Mouse (Mus musculus) CH12.LX (cell line): Measurements from ENCODE around the gene Cstad. TPM values are rescaled to one million over a fixed set of nuclear protein-coding genes. Genes with fewer than 3 reads are reported as not detected.

ENCODE experiments used
- DNase-seq: peaks from one replicate; pipeline ENCODE4 v3.0.0-alpha.2; 2013; ENCODE audit errors: extremely low read depth
- H3K27ac ChIP-seq: 2 replicates; pipeline ENCODE4 v1.5.1; 2012; ENCODE audit warnings: low read depth, mild to moderate bottlenecking, control low read depth, moderate library complexity; ENCODE audit not compliant: insufficient read depth
- H3K27me3 ChIP-seq: replicated peaks from 2 replicates; pipeline ENCODE3; 2012; ENCODE audit warnings: inconsistent platforms
- H3K36me3 ChIP-seq, 2 experiments: replicated peaks in 1 of 2; 2 replicates each; pipeline versions ENCODE3 to v1.6.1; 2012; ENCODE audit warnings: inconsistent platforms in 1 of 2, low read length in 1 of 2, mild to moderate bottlenecking in 1 of 2, mixed read lengths in 1 of 2, moderate library complexity in 1 of 2; ENCODE audit not compliant: control insufficient read depth in 1 of 2, insufficient read depth in 1 of 2
- H3K4me1 ChIP-seq, 2 experiments: 2 replicates each; pipeline ENCODE4 v1.6.1; 2012; ENCODE audit warnings: inconsistent platforms in 1 of 2, moderate library complexity in 1 of 2; ENCODE audit not compliant: insufficient read depth in 2 of 2, control insufficient read depth in 1 of 2
- H3K4me2 ChIP-seq: 2 replicates; pipeline ENCODE4 v1.6.1; 2012; ENCODE audit warnings: low read depth, mild to moderate bottlenecking, control low read depth; ENCODE audit not compliant: poor library complexity, insufficient read depth, severe bottlenecking
- H3K4me3 ChIP-seq, 3 experiments: fragments of 150-350 bp in 1 of 3; sonication (generic) in 1 of 3; replicated peaks in 1 of 3; 2 replicates each; pipeline versions ENCODE3 to v1.5.1; 2011 to 2012; ENCODE audit warnings: low read depth in 2 of 3, low read length in 2 of 3, mild to moderate bottlenecking in 2 of 3, moderate library complexity in 2 of 3, control low read depth in 1 of 3, improper control_type of control experiment in 1 of 3, inconsistent platforms in 1 of 3, mixed read lengths in 1 of 3; ENCODE audit not compliant: poor library complexity in 1 of 3
- H3K79me2 ChIP-seq: replicated peaks from 2 replicates; pipeline ENCODE4 v1.6.1; 2012; ENCODE audit warnings: mild to moderate bottlenecking, moderate library complexity; ENCODE audit not compliant: control insufficient read depth, poor library complexity, insufficient read depth, severe bottlenecking; ENCODE audit errors: extremely low read depth
- H3K9ac ChIP-seq: 2 replicates; pipeline ENCODE4 v1.6.1; 2012; ENCODE audit warnings: low read depth, mild to moderate bottlenecking, control low read depth, moderate library complexity; ENCODE audit not compliant: insufficient read depth
- H3K9me3 ChIP-seq: replicated peaks from 2 replicates; pipeline ENCODE3; 2012; ENCODE audit warnings: low read length, inconsistent platforms, mixed read lengths
- CHD1 ChIP-seq: IDR thresholded peaks from 2 replicates; pipeline ENCODE4 v1.6.1; 2012; ENCODE audit warnings: low read depth, low read length, improper control_type of control experiment, inconsistent platforms
- CTCF ChIP-seq, 2 experiments: IDR thresholded peaks in 1 of 2; conservative IDR thresholded peaks in 1 of 2; 2 replicates each; pipeline ENCODE4 v1.5.1; 2011 to 2012; ENCODE audit warnings: low read depth in 2 of 2, low read length in 2 of 2, improper control_type of control experiment in 1 of 2, inconsistent platforms in 1 of 2, mild to moderate bottlenecking in 1 of 2, moderate library complexity in 1 of 2
- E2F4 ChIP-seq: IDR thresholded peaks from 2 replicates; pipeline ENCODE4 v1.6.1; 2011; ENCODE audit warnings: low read depth, low read length, improper control_type of control experiment; ENCODE audit not compliant: insufficient replicate concordance
- ELF1 ChIP-seq: IDR thresholded peaks from 2 replicates; pipeline ENCODE4 v1.6.1; 2014; ENCODE audit warnings: low read depth, mild to moderate bottlenecking, inconsistent platforms, low read length, improper control_type of control experiment
- GABPA ChIP-seq: IDR thresholded peaks from 2 replicates; pipeline ENCODE4 v1.6.1; 2012; ENCODE audit warnings: low read depth, low read length, improper control_type of control experiment, inconsistent platforms; ENCODE audit not compliant: insufficient replicate concordance
- IRF4 ChIP-seq: IDR thresholded peaks from 2 replicates; pipeline ENCODE4 v1.6.1; 2014; ENCODE audit warnings: low read depth, mild to moderate bottlenecking, inconsistent platforms, low read length, improper control_type of control experiment
- JUN ChIP-seq: IDR thresholded peaks from 2 replicates; pipeline ENCODE4 v1.6.1; 2011; ENCODE audit warnings: low read depth, mild to moderate bottlenecking, low read length, improper control_type of control experiment, moderate library complexity; ENCODE audit not compliant: insufficient read depth
- MAFK ChIP-seq: IDR thresholded peaks from 2 replicates; pipeline ENCODE4 v1.6.1; 2011; ENCODE audit warnings: low read length, improper control_type of control experiment; ENCODE audit not compliant: insufficient replicate concordance
- MAX ChIP-seq: IDR thresholded peaks from 2 replicates; pipeline ENCODE4 v1.6.1; 2011; ENCODE audit warnings: low read length, improper control_type of control experiment
- MAZ ChIP-seq: IDR thresholded peaks from 2 replicates; pipeline ENCODE4 v1.6.1; 2012; ENCODE audit warnings: low read depth, mild to moderate bottlenecking, inconsistent platforms, low read length, improper control_type of control experiment, moderate library complexity
- MYC ChIP-seq: IDR thresholded peaks from 2 replicates; pipeline ENCODE4 v1.6.1; 2011; ENCODE audit warnings: low read depth, mild to moderate bottlenecking, improper control_type of control experiment, low read length
- NELFE ChIP-seq: IDR thresholded peaks from 2 replicates; pipeline ENCODE4 v1.6.1; 2011; ENCODE audit warnings: low read depth, low read length, improper control_type of control experiment
- NRF1 ChIP-seq: IDR thresholded peaks from 2 replicates; pipeline ENCODE4 v1.6.1; 2014; ENCODE audit warnings: low read depth, mild to moderate bottlenecking, inconsistent platforms, low read length, improper control_type of control experiment, moderate library complexity
- PAX5 ChIP-seq: IDR thresholded peaks from 2 replicates; pipeline ENCODE4 v1.6.1; 2012; ENCODE audit warnings: low read length, inconsistent platforms, mixed read lengths
- POLR2AphosphoS2 ChIP-seq: IDR thresholded peaks from 2 replicates; pipeline ENCODE4 v1.6.1; 2011; ENCODE audit warnings: low read depth, low read length, improper control_type of control experiment
- SIN3A ChIP-seq: IDR thresholded peaks from 2 replicates; pipeline ENCODE4 v1.6.1; 2012; ENCODE audit warnings: low read length, improper control_type of control experiment, inconsistent platforms
- SMC3 ChIP-seq: IDR thresholded peaks from 2 replicates; pipeline ENCODE4 v1.6.1; 2011; ENCODE audit warnings: low read depth, low read length, improper control_type of control experiment
- TBP ChIP-seq: conservative IDR thresholded peaks from 2 replicates; pipeline ENCODE4 v1.6.1; 2011; ENCODE audit warnings: low read depth, low read length, improper control_type of control experiment
- UBTF ChIP-seq: IDR thresholded peaks from 2 replicates; pipeline ENCODE4 v1.6.1; 2012; ENCODE audit warnings: low read depth, mild to moderate bottlenecking, inconsistent platforms, low read length, improper control_type of control experiment, moderate library complexity
- USF2 ChIP-seq: conservative IDR thresholded peaks from 2 replicates; pipeline ENCODE4 v1.6.1; 2011; ENCODE audit warnings: low read depth, low read length, improper control_type of control experiment
- ZKSCAN1 ChIP-seq: IDR thresholded peaks from 2 replicates; pipeline ENCODE4 v1.6.1; 2012; ENCODE audit warnings: low read depth, inconsistent platforms, low read length, improper control_type of control experiment, borderline replicate concordance
- ZMIZ1 ChIP-seq: IDR thresholded peaks from 2 replicates; pipeline ENCODE4 v1.6.1; 2012; ENCODE audit warnings: low read depth, mild to moderate bottlenecking, inconsistent platforms, low read length, improper control_type of control experiment
- ZNF384 ChIP-seq: IDR thresholded peaks from 2 replicates; pipeline ENCODE4 v1.6.1; 2012; ENCODE audit warnings: low read depth, low read length, improper control_type of control experiment, inconsistent platforms
- dilution Hi-C: fragments of 300-500 bp; cut with MboI; formaldehyde crosslinking; loops from 2 replicates; pipeline ENCODE4 v1.14.3; 2020; ENCODE audit warnings: low sequenced_read_pairs; ENCODE audit not compliant: extremely low pct_unique_long_range_greater_than_20kb, extremely low pct_ligation_motif_present
- in situ Hi-C: fragments of 300-500 bp; cut with MboI; formaldehyde crosslinking; loops from 3 replicates; pipeline ENCODE4 v1.14.3; 2019; ENCODE audit warnings: low sequenced_read_pairs, low pct_ligation_motif_present, low pct_unique_long_range_greater_than_20kb, mixed read lengths
- polyA plus RNA-seq: library from polyadenylated mRNA; unstranded; fragments of >175 nt; gene quantifications from 2 replicates; pipeline ENCODE4 v1.2.1, GENCODE M21; 2012; ENCODE audit warnings: low read depth; ENCODE audit not compliant: insufficient read length
- total RNA-seq, 2 experiments: library from RNA; depleted of rRNA; stranded (reverse); fragments of 300-350 nt in 1 of 2; fragments of >200 nt in 1 of 2; gene quantifications; 2 replicates each; pipeline ENCODE4 v1.2.3; 2012 to 2014

Cstad gene
- total and polyA plus RNA-seq, 3 experiments: 0.29 to 0.51 TPM; not detected in 1

DNA sequence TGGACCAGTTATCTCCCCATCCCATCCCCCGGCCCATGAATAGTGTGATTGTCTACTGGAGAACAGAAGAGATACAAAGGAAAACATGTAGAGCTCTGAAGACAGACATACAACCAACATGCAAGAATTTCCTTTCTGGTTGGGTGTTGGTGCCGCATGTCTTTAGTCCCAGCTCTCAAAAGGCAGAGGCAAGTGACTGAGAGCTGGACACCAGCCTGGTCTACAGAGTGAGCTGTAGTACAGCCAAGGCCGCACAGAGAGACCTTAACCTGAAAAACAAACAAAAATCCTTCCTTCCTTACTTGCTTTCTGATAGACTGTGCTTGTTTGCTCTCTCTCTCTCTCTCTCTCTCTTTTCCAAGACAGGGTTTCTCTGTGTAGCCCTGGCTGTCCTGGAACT, 32.5 kb downstream of the Cstad start:
- no peak overlapping the region for H3K4me2 ChIP-seq
- no peak overlapping the region for H3K27ac ChIP-seq
- H3K79me2 ChIP-seq: no peaks in the 10 kb centered on the region
- no peak for DNase-seq
- no peaks in the 10 kb centered on the region for H3K27me3 ChIP-seq
- dilution Hi-C loops: no loop called here
- peaks cover 2% of the 10 kb centered on the region for H3K9me3 ChIP-seq
- no peak overlapping the region for H3K9ac ChIP-seq
- in situ Hi-C loops: no loop called here
- H3K36me3 ChIP-seq: no peaks in the 10 kb centered on the region
- TF ChIP-seq JUN: no peak
- TF ChIP-seq SIN3A: no peak
- TF ChIP-seq IRF4: no peak
- TF ChIP-seq USF2: no peak
- no peak for TF ChIP-seq MYC
- TF ChIP-seq NRF1: no peak
- no peak for TF ChIP-seq CHD1
- TF ChIP-seq MAX: no peak
- no peak for TF ChIP-seq TBP
- no peak for TF ChIP-seq MAZ
- no peak for TF ChIP-seq ZNF384
- no peak for TF ChIP-seq ZKSCAN1
- TF ChIP-seq, all 38 proteins: peak for 0
- Histone ChIP-seq H3K4me3 (no peak overlapping the region), H3K4me1 (peaks cover 3 to 9% of the 10 kb centered on the region in 2 experiments; a peak in 2 of 4 replicates)

GRCm38 (mm10) chr2:30628374-30628773, 33.5 kb downstream of the Cstad start:
- H3K4me3 ChIP-seq: no peak overlapping the region
- peaks cover 2% of the 10 kb centered on the region for H3K9me3 ChIP-seq
- H3K36me3 ChIP-seq: no peaks in the 10 kb centered on the region
- H3K27me3 ChIP-seq: no peaks in the 10 kb centered on the region
- in situ Hi-C loops: no loop called here
- dilution Hi-C loops: no loop called here
- H3K4me2 ChIP-seq: no peak overlapping the region
- no peak overlapping the region for H3K27ac ChIP-seq
- no peak for TF ChIP-seq NELFE
- no peak for TF ChIP-seq SMC3
- no peak for TF ChIP-seq PAX5
- no peak for TF ChIP-seq JUN
- no peak for TF ChIP-seq SIN3A
- no peak for TF ChIP-seq GABPA
- TF ChIP-seq CTCF (conservative IDR thresholded peaks at IDR 0.05 in 1 of 2, IDR thresholded peaks at IDR 0.05 in 1 of 2; ENCODE audit: low read depth in 2 of 2, low read length in 2 of 2): no peak
- no peak for TF ChIP-seq ZNF384
- no peak for TF ChIP-seq MAFK
- no peak for TF ChIP-seq ELF1
- TF ChIP-seq POLR2AphosphoS2: no peak
- no peak for TF ChIP-seq UBTF
- no peak for TF ChIP-seq ZMIZ1
- TF ChIP-seq E2F4: no peak
- TF ChIP-seq, all 38 proteins: peak for 0
- Histone ChIP-seq H3K4me1 (peaks cover 3 to 9% of the 10 kb centered on the region in 2 experiments; a peak in 2 of 4 replicates), H3K9ac (no peak overlapping the region), H3K79me2 (no peaks in the 10 kb centered on the region)
- DNase-seq: no peak
